In the genomic region with DNA sequence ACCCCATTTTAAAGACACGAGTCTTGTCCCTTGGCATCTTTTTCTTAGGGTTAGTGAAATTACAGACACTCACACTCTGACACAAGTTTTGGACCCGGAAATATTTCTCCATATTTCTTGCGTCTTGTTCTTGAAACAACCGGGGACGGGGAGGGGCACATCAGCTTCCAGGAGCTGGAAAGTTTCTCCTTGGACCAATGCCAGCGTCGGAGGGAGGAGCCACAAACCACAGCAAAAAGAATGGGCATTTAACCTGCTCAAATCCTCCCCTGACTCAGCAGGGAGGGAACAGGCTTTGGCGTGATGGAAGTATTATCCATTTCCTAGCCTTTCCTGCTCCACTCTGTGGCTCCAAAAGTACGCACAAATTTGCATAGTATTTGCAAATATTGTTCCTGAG, we compare ENCODE assay signal across 9 mouse cellular contexts. TPM values are rescaled to one million over a fixed set of nuclear protein-coding genes. Genes with fewer than 3 reads are reported as not detected.
DNase-seq lines count a peak whose midpoint lies in the region; ATAC-seq and TF ChIP-seq lines count a peak whose summit lies in the region.
"Had no signal": no experiment of that assay in that cellular context is flagged by ENCODE, and none has a peak within 500 bp of the region (broad histone marks: within the 10 kb centered on the region; RNA-seq: fewer than 3 reads in every experiment).

No protein-coding gene starts in this region.

- peaks cover 3% of the 10 kb centered on the region; the same call in 1 of the 2 replicates for H3K4me1 ChIP-seq in kidney, adult 2 months (ENCODE audit: control insufficient read depth, insufficient read depth, low read length)
- H3K4me1 ChIP-seq in kidney, embryonic 15.5 days: peaks cover 8% of the 10 kb centered on the region
- H3K4me1 ChIP-seq: limb, embryonic 12.5 days had no signal

- no peaks in the 10 kb centered on the region for H3K27me3 ChIP-seq in kidney, adult 2 months (replicated peaks; ENCODE audit: control insufficient read depth, insufficient read depth, low read length)
- no peaks in the 10 kb centered on the region for H3K27me3 ChIP-seq in kidney, embryonic 15.5 days
- H3K27me3 ChIP-seq: limb, embryonic 12.5 days had no signal

- no peaks in the 10 kb centered on the region for H3K36me3 ChIP-seq in kidney, adult 2 months (ENCODE audit: control insufficient read depth, insufficient read depth, low read length)
- no peaks in the 10 kb centered on the region for H3K36me3 ChIP-seq in kidney, embryonic 15.5 days
- H3K36me3 ChIP-seq: limb, embryonic 12.5 days had no signal

- no peak for ATAC-seq in kidney, embryonic 15.5 days (replicated peaks; ENCODE audit: low FRiP score)

- no peak overlapping the region for H3K9ac ChIP-seq in kidney, embryonic 15.5 days
- H3K9ac ChIP-seq: limb, embryonic 12.5 days had no signal

- no peak overlapping the region for H3K4me2 ChIP-seq in kidney, embryonic 15.5 days
- H3K4me2 ChIP-seq: limb, embryonic 12.5 days had no signal

- 28% methylated on average over 9 of the region's 9 CpGs for WGBS in kidney, adult 2 months
- 44% methylated on average over 9 of the region's 9 CpGs for WGBS in kidney, embryonic 15.5 days

- DNase-seq in kidney, adult 2 months: peak; percentile 83
- DNase-seq in adrenal gland, adult 18-20 months (ENCODE audit: low spot score in 2 of 2): peak; percentile 37 to 57
- peak; percentile 53 for DNase-seq in heart, postnatal 4 days
- DNase-seq in lung, postnatal 4 days: peak; percentile 72 to 80
- DNase-seq in gastrocnemius, postnatal 25 days: no peak
- no peak for DNase-seq in thymus, postnatal 25 days
- no peak for DNase-seq in natural killer cell, adult 2 months (ENCODE audit: low spot score in 2 of 2)

- H3K27ac ChIP-seq in kidney, adult 2 months (ENCODE audit: insufficient read depth, low read depth, low read length): no peak overlapping the region
- no peak overlapping the region for H3K27ac ChIP-seq in kidney, embryonic 15.5 days
- H3K27ac ChIP-seq: limb, embryonic 12.5 days had no signal

- H3K4me3 ChIP-seq in kidney, adult 2 months (ENCODE audit: insufficient read depth, low read depth, low read length): no peak overlapping the region
- no peak overlapping the region for H3K4me3 ChIP-seq in kidney, embryonic 15.5 days (replicated peaks)
- H3K4me3 ChIP-seq: limb, embryonic 12.5 days had no signal

- TF ChIP-seq CTCF in kidney, adult 2 months (conservative IDR thresholded peaks at IDR 0.05; ENCODE audit: insufficient read depth, insufficient read length, low read depth, low read length): no peak

- H3K9me3 ChIP-seq in kidney, embryonic 15.5 days (replicated peaks): no peaks in the 10 kb centered on the region
- H3K9me3 ChIP-seq: limb, embryonic 12.5 days had no signal

- no peak for TF ChIP-seq POLR2A in kidney, adult 2 months (IDR thresholded peaks at IDR 0.05; ENCODE audit: low read depth, low read length)

RNA-seq across cellular contexts. Expression of a gene that starts 19.5 kb away (rescaled TPM):
- polyA plus RNA-seq in kidney, adult 2 months (2012; rRNA removed): 7.3 and 8.8 TPM in 2 replicates
- polyA plus RNA-seq in kidney, embryonic 15.5 days (2015; fragmentation: Nextera tagmentation; extraction: Ambion mirVana): 10.1 and 10.2 TPM in 2 replicates
- 1 to 10 TPM; 3.8 to 4.7 TPM for total RNA-seq in adrenal gland, adult 18-20 months (2021)
- 1 to 10 TPM in 1 of 2 experiments, under 1 TPM in 1; 0.71 to 2.4 TPM for total RNA-seq in heart, postnatal 4 days (2021)
- under 1 TPM; 0.51 to 1.00 TPM for total RNA-seq in gastrocnemius, postnatal 25 days (2021)

Comparison
In these comparisons a context has a peak if more than half of its experiments do, and no peak if none do; other contexts are left out.
1. DNase-seq: peak in kidney, adult 2 months (single experiment), adrenal gland, adult 18-20 months (2 of 2), heart, postnatal 4 days (single experiment) and lung, postnatal 4 days (2 of 2); none in gastrocnemius, postnatal 25 days (single experiment), thymus, postnatal 25 days (single experiment) and natural killer cell, adult 2 months (0 of 2).